Mouse (Mus musculus): ENCODE measurements around the gene Fcna. TPM values are rescaled to one million over a fixed set of nuclear protein-coding genes. Genes with fewer than 3 reads are reported as not detected.

Gene Fcna
- total RNA-seq, 2 experiments from 2014 or later: 0.25 to 0.70 TPM

- peak; percentile 46 for TF ChIP-seq CTCF (IDR thresholded peaks at IDR 0.05)
- intact Hi-C loops (cut with DNase I): no loop called here
Measured at GRCm38 (mm10) chr2:25634046-25634445, 6.2 kb upstream of the Fcna start.

GRCm38 (mm10) chr2:25633616-25634015 lies 5.8 kb upstream of the Fcna start:
- TF ChIP-seq CTCF (IDR thresholded peaks at IDR 0.05): no peak
- no peak for DNase-seq (ENCODE audit: extremely low spot score in 1 of 2, low spot score in 2 of 2)
- Histone ChIP-seq H3K27ac (no peak overlapping the region), H3K4me3 (no peak overlapping the region)
- intact Hi-C loops (cut with DNase I): no loop called here

More at GRCm38 (mm10) chr2:25634046-25634445, 6.2 kb upstream of the Fcna start:
- H3K27ac ChIP-seq: no peak overlapping the region
- no peak overlapping the region for H3K4me3 ChIP-seq
- DNase-seq (ENCODE audit: extremely low spot score in 1 of 2, low spot score in 2 of 2): no peak

DNA sequence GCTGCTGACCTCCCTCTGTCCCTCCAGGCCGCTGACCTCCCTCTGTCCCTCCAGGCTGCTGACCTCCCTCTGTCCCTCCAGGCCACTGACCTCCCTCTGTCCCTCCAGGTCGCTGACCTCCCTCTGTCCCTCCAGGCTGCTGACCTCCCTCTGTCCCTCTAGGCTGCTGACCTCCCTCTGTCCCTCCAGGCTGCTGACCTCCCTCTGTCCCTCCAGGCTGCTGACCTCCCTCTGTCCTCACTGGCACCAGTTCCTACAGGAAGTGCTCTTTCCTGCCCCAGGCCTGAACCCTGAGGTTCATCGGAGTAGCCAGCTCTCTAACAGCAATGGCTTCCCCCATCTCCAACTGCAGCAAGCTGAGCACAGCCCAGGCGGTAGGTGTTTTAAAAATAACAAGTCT lies 908 bp upstream of the Fcna start:
- intact Hi-C loops (cut with DNase I): no loop called here
- no peak overlapping the region for H3K27ac ChIP-seq
- no peak overlapping the region for H3K4me3 ChIP-seq
- no peak for DNase-seq (ENCODE audit: extremely low spot score in 1 of 2, low spot score in 2 of 2)
- no peak for TF ChIP-seq CTCF (IDR thresholded peaks at IDR 0.05)

GRCm38 (mm10) chr2:25625986-25626385 lies 1.8 kb downstream of the Fcna start:
- no peak overlapping the region for H3K4me3 ChIP-seq
- no peak for TF ChIP-seq CTCF (IDR thresholded peaks at IDR 0.05)
- no peak overlapping the region for H3K27ac ChIP-seq
- intact Hi-C loops (cut with DNase I): no loop called here
- no peak for DNase-seq (ENCODE audit: extremely low spot score in 1 of 2, low spot score in 2 of 2)

DNA sequence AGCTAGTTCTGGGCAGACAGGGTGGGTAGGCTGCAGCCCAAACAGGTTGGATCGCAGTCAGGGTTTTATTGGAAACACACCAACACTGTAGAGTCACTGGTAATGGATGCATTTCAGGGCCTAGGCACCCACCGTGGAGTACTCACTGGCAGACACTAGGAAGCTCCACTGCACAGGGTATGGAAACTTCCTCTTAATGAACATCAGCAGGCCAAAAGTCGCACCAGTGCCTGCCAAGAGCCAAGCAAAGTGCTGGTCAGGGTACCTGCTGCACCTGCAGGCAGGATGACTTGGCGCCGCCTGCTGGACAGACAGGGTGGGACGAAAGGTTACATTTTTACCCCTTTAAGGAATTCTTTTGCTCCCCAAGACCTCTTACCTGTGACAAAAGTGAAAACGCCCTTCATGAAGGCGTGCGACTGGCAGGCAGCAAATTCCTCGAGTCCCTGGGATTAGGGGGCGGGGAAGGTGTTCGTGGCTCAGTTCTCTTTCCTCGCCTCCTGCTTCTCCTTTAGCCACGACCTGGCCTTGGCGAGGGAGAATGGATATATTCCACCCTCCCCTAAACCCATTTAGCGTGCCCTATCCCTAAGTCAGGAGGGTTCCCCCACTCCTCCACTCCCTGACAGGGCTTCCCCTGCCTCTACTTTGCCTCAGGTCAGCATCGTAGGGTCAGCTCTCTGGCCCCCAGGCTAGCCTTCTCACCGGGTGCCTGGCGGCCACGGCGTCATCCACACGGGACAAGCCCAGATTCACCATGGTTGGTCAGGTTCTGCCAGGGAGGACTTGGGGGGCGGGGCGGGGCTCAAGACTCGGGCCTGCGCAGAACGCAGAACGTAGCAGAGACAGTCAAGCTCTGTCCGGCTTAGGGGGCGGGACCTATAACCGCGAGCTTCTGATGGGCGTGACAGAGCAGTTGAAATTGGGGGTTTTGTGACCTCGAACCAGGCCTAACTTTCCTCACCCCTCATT lies 6.3 kb downstream of the Fcna start, which contains the start of gene Tmem141:
Gene Tmem141 (minus strand): TSS at position 777 of the 972 bp plus-strand sequence.
- H3K4me3 ChIP-seq: peak within 1 kb of the TSS; percentile 54
- intact Hi-C loops (cut with DNase I): no loop called here
- TF ChIP-seq CTCF (IDR thresholded peaks at IDR 0.05): peak; percentile 71
- H3K27ac ChIP-seq: peak within 1 kb of the TSS; percentile 91
- peak; percentile 83 to 86 for DNase-seq (ENCODE audit: extremely low spot score in 1 of 2, low spot score in 2 of 2)

- intact Hi-C loops (cut with DNase I): no loop called here
- Histone ChIP-seq H3K4me3 (peak overlapping the region; percentile 54), H3K27ac (no peak overlapping the region)
- no peak for TF ChIP-seq CTCF (IDR thresholded peaks at IDR 0.05)
- no peak for DNase-seq (ENCODE audit: extremely low spot score in 1 of 2, low spot score in 2 of 2)
Measured at GRCm38 (mm10) chr2:25620852-25621228, 7.0 kb downstream of the Fcna start.

DNA sequence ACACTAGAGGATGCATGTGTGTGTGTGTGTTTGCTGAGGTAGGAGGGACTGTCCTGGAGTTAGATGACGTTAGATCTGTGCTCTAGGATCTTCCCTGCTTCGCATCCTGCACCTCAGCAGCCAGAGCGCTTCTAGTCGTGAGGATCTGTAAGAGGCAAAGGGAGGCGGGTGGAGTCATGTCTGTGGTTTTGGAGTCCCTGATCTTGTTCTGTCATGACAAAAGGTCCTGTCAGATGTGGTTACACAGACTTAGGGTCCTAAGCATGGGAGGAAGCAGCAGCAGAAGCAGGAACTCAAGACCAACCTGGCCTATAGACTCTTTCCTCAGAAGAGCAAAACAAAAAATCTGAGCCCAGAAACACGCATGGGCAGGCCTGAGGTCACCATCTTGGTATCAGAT lies 7.4 kb downstream of the Fcna start:
- intact Hi-C loops (cut with DNase I): no loop called here
- no peak for DNase-seq (ENCODE audit: extremely low spot score in 1 of 2, low spot score in 2 of 2)
- TF ChIP-seq CTCF (IDR thresholded peaks at IDR 0.05): no peak
- no peak overlapping the region for H3K27ac ChIP-seq
- no peak overlapping the region for H3K4me3 ChIP-seq

DNA sequence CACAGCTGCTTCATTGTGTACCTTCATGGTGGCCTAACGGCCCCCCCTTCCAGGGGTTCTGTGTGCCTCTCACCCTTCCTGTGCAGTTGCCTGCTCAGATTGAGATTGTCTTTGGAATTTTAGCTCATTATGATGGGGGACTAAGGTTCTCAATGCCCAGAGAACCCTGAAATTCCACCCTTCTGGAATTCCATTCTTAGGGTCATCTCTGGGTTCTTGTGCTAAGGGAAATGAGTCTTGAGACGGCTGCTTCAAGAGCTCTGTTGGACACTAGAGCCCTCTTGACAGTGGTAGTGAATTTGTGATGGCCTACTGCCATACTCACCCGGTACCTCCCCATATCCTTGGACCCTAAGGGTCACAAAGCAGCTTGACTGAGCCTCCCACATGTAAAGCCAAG lies 10.3 kb downstream of the Fcna start, which contains the start of gene Ccdc183:
Gene Ccdc183 (minus strand): TSS at position 101 of the 400 bp plus-strand sequence.
- no peak for TF ChIP-seq CTCF (IDR thresholded peaks at IDR 0.05)
- H3K4me3 ChIP-seq: no peak within 1 kb of the TSS
- H3K27ac ChIP-seq: no peak within 1 kb of the TSS
- DNase-seq (ENCODE audit: extremely low spot score in 1 of 2, low spot score in 2 of 2): no peak
- intact Hi-C loops (cut with DNase I): no loop called here

DNA sequence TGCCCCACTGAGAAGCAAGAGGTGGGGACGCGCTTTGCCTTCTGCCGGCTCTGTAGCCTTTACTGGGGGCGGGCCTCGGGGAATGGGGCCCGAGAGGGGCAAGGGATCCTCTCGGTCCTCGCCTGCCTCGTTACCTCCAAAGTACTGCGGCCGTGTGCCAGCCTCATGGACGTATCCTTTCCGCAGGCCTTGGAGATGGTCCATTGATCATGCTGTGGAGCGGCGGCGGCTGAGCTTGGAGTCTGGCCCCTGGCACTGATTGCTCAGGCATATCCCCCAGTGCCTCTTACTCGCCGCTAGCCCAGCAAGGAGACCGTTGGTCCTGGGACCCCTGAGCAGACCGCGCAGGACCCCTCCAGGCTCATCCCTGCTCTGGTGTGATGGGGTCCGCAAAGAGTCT lies 11.4 kb downstream of the Fcna start:
- DNase-seq (ENCODE audit: extremely low spot score in 1 of 2, low spot score in 2 of 2): no peak
- intact Hi-C loops (cut with DNase I): no loop called here
- H3K4me3 ChIP-seq: no peak overlapping the region
- no peak overlapping the region for H3K27ac ChIP-seq
- no peak for TF ChIP-seq CTCF (IDR thresholded peaks at IDR 0.05)

GRCm38 (mm10) chr2:25608671-25609070 lies 19.2 kb downstream of the Fcna start:
- Histone ChIP-seq H3K4me3 (peak overlapping the region; percentile 93), H3K27ac (peak overlapping the region; percentile 99; the same call in 1 of the 2 replicates)
- no peak for DNase-seq (ENCODE audit: extremely low spot score in 1 of 2, low spot score in 2 of 2)
- no peak for TF ChIP-seq CTCF (IDR thresholded peaks at IDR 0.05)
- intact Hi-C loops (cut with DNase I): no loop called here

- H3K27ac ChIP-seq: peak within 1 kb of the TSS; percentile 99
- peak; percentile 91 to 92 for DNase-seq (ENCODE audit: extremely low spot score in 1 of 2, low spot score in 2 of 2)
- no peak for TF ChIP-seq CTCF (IDR thresholded peaks at IDR 0.05)
- peak within 1 kb of the TSS; percentile 93 for H3K4me3 ChIP-seq
- intact Hi-C loops (cut with DNase I): no loop called here
Measured at GRCm38 (mm10) chr2:25607761-25608622, 19.8 kb downstream of the Fcna start, which contains the start of gene Rabl6. TSS of gene Rabl6 (minus strand) at chr2:25608521.

DNA sequence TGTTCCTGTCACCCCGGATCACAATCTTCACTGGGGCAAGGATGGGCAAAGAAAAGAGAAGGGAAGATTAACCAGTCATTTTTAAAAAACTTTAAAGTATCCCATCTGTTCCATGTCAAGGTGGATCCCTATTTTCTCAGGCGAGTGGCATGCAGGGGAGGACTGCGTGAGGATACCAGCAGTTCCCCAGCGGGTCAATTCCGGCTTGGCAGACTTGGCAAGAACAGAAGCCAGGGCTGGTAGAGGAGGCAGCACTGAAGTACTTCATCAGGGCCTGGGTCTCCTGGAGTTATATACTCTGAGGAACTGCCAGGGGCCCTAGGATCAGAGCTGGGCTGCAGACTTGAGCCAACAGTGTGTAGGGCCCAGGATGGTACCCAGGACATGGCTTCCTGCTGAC lies 25.3 kb downstream of the Fcna start:
- intact Hi-C loops (cut with DNase I): no loop called here
- H3K4me3 ChIP-seq: no peak overlapping the region
- no peak for TF ChIP-seq CTCF (IDR thresholded peaks at IDR 0.05)
- DNase-seq (ENCODE audit: extremely low spot score in 1 of 2, low spot score in 2 of 2): no peak
- H3K27ac ChIP-seq: no peak overlapping the region

Measured in left cerebral cortex, adult 2 months (tissue).